Mouse (Mus musculus) stomach, postnatal 0 days (tissue): Measurements from ENCODE around the gene Lyg1.

Source experiments
- CTCF ChIP-seq: IDR thresholded peaks from 2 replicates; pipeline ENCODE4 v1.5.1; 2016; ENCODE audit warnings: antibody characterized with exemption, low read depth, mild to moderate bottlenecking, moderate library complexity
- EP300 ChIP-seq: optimal IDR thresholded peaks from 2 replicates; pipeline ENCODE3; 2016; ENCODE audit warnings: antibody characterized with exemption

GRCm38 (mm10) chr1:37957659-37958058, at the start of gene Lyg1:
- TF ChIP-seq CTCF (no peak), EP300 (no peak)
